Mouse (Mus musculus) hindlimb bud, embryonic 11.5 days (tissue): ENCODE measurements around the gene Pdzd2.

Experiments used
- DNase-seq: peaks from one replicate; pipeline ENCODE4 v3.0.0-alpha.2; 2012; ENCODE audit warnings: low read depth, low spot score; ENCODE audit errors: extremely low spot score

The Pdzd2 gene

GRCm38 (mm10) chr15:12734221-12734620 lies 5.5 kb downstream of the Pdzd2 start:
- no peak for DNase-seq

GRCm38 (mm10) chr15:12732613-12733012 lies 7.1 kb downstream of the Pdzd2 start:
- no peak for DNase-seq

- no peak for DNase-seq
Observed at GRCm38 (mm10) chr15:12728381-12728780, 11.3 kb downstream of the Pdzd2 start.

- DNase-seq, result no peak
Observed at GRCm38 (mm10) chr15:12725256-12725655, 14.5 kb downstream of the Pdzd2 start.

- DNase-seq, result no peak
Observed at GRCm38 (mm10) chr15:12721684-12722500, 17.8 kb downstream of the Pdzd2 start.

GRCm38 (mm10) chr15:12718819-12719218 lies 20.9 kb downstream of the Pdzd2 start:
- DNase-seq, result no peak

- DNase-seq, result no peak
Observed at GRCm38 (mm10) chr15:12717410-12717809, 22.3 kb downstream of the Pdzd2 start.

GRCm38 (mm10) chr15:12716881-12717280 lies 22.8 kb downstream of the Pdzd2 start:
- no peak for DNase-seq

- DNase-seq, result no peak
Observed at GRCm38 (mm10) chr15:12714322-12714721, 25.4 kb downstream of the Pdzd2 start.

GRCm38 (mm10) chr15:12713216-12713615 lies 26.5 kb downstream of the Pdzd2 start:
- no peak for DNase-seq

GRCm38 (mm10) chr15:12710036-12710435 lies 29.7 kb downstream of the Pdzd2 start:
- DNase-seq, result no peak

GRCm38 (mm10) chr15:12708297-12708696 lies 31.4 kb downstream of the Pdzd2 start:
- no peak for DNase-seq

- no peak for DNase-seq
Observed at GRCm38 (mm10) chr15:12706902-12707301, 32.8 kb downstream of the Pdzd2 start.

- no peak for DNase-seq
Observed at GRCm38 (mm10) chr15:12700367-12700766, 39.4 kb downstream of the Pdzd2 start.

GRCm38 (mm10) chr15:12697741-12698140 lies 42.0 kb downstream of the Pdzd2 start:
- no peak for DNase-seq

- no peak for DNase-seq
Observed at GRCm38 (mm10) chr15:12696889-12697288, 42.8 kb downstream of the Pdzd2 start.

GRCm38 (mm10) chr15:12689716-12690381 lies 49.9 kb downstream of the Pdzd2 start:
- DNase-seq, result no peak

GRCm38 (mm10) chr15:12682549-12682948 lies 57.2 kb downstream of the Pdzd2 start:
- DNase-seq, result no peak

- no peak for DNase-seq
Observed at GRCm38 (mm10) chr15:12681891-12682290, 57.8 kb downstream of the Pdzd2 start.

GRCm38 (mm10) chr15:12680750-12681149 lies 59.0 kb downstream of the Pdzd2 start:
- no peak for DNase-seq

GRCm38 (mm10) chr15:12679996-12680395 lies 59.7 kb downstream of the Pdzd2 start:
- no peak for DNase-seq

GRCm38 (mm10) chr15:12678540-12679112 lies 61.1 kb downstream of the Pdzd2 start:
- no peak for DNase-seq
